Mouse (Mus musculus): ENCODE data around the gene Gm10061. TPM values are rescaled to one million over a fixed set of nuclear protein-coding genes. Genes with fewer than 3 reads are reported as not detected.
"Not testable (repeated sequence)": the region's sequence is repeated elsewhere in the genome, so short reads cannot be mapped to it uniquely, and the experiment has no call there.

Gm10061 gene
- polyA plus RNA-seq (2016; fragmentation: Nextera tagmentation; extraction: Ambion mirVana) = not detected in 2 replicates

DNA sequence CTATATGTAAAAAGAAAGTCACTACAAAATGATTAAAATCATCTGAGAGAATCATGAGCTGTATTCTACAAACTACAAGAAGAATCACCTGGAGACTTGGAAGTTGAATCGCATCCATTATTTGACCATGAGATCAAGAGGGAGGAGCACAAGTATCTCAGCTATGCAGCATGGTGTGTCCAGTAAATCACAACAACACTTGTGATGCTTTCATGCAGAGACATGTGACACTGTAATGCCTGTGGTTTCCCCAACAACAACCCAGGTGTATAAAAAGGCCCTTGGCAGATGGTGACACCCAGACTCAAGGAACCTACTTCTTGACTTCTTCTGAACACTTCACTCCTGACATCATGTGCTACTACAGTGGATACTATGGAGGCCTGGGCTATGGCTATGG, at the start of gene Gm10061:
Gene Gm10061, plus strand, starts transcription at position 301 of the 400 bp plus-strand sequence.
- Histone ChIP-seq H3K4me3 (no peak within 1 kb of the TSS), H3K9me3 (no peaks in the 10 kb centered on the region), H3K36me3 (replicated peaks) (no peaks in the 10 kb centered on the region), H3K27ac (replicated peaks) (no peak within 1 kb of the TSS), H3K4me1 (no peaks in the 10 kb centered on the region), H3K27me3 (replicated peaks; ENCODE audit: low read depth, poor library complexity, severe bottlenecking) (no peaks in the 10 kb centered on the region)
- DNase-seq (ENCODE audit: low spot score) = no peak
- 98% methylated on average over 1 of the region's 1 CpGs for WGBS

DNA sequence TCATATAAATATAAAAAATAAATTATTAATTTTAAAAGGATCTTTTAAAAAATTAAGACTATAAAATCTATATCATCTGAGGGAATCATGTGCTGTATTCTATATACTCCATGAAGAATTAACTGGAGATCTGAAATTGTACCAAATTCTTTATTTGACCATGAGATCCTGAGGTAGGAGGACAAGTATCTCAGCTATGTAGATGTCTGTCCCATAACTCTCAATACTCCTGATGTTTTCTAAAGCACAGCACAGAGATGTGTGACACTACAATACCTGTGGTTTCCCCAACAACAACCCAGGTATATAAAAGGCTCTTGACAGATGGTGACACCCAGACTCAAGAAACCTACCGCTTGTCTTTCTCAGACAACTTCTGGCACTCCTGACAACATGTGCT, 10.3 kb upstream of the Gm10061 start, which contains the start of gene Gm6358:
Gene Gm6358, plus strand, starts transcription at position 301 of the 400 bp plus-strand sequence.
- H3K27me3 ChIP-seq (replicated peaks; ENCODE audit: low read depth, poor library complexity, severe bottlenecking) = no peaks in the 10 kb centered on the region
- H3K9me3 ChIP-seq = no peaks in the 10 kb centered on the region
- DNase-seq (ENCODE audit: low spot score) = no peak
- H3K36me3 ChIP-seq (replicated peaks) = no peaks in the 10 kb centered on the region
- H3K4me1 ChIP-seq = no peaks in the 10 kb centered on the region
- 98% methylated on average over 1 of the region's 1 CpGs for WGBS
- H3K4me3 ChIP-seq = no peak within 1 kb of the TSS
- no peak within 1 kb of the TSS for H3K27ac ChIP-seq (replicated peaks)

DNA sequence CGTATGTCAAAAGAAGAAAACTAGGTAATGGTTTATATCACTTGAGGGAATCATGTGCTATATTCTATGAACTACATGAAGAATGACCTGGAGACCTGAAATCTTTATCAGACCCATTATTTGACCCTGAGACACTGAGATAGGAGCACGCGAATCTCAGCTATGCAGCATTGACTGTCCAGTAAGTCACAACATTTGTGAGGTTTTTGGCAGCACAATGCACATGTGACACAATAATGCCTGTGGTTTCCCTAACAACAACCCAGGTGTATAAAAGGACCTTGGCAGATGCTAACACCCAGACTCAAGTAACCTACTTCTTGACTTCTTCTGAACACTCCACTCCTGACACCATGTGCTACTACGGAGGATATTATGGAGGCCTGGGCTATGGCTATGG, 6.8 kb downstream of the Gm10061 start, which contains the start of gene Gm9789:
Gene Gm9789, plus strand, starts transcription at position 301 of the 400 bp plus-strand sequence.
- Histone ChIP-seq H3K27me3 (replicated peaks; ENCODE audit: low read depth, poor library complexity, severe bottlenecking) (no peaks in the 10 kb centered on the region), H3K4me3 (no peak within 1 kb of the TSS), H3K27ac (replicated peaks) (no peak within 1 kb of the TSS), H3K9me3 (no peaks in the 10 kb centered on the region), H3K4me1 (no peaks in the 10 kb centered on the region), H3K36me3 (replicated peaks) (no peaks in the 10 kb centered on the region)
- 85% methylated on average over 4 of the region's 4 CpGs for WGBS
- no peak for DNase-seq (ENCODE audit: low spot score)

DNA sequence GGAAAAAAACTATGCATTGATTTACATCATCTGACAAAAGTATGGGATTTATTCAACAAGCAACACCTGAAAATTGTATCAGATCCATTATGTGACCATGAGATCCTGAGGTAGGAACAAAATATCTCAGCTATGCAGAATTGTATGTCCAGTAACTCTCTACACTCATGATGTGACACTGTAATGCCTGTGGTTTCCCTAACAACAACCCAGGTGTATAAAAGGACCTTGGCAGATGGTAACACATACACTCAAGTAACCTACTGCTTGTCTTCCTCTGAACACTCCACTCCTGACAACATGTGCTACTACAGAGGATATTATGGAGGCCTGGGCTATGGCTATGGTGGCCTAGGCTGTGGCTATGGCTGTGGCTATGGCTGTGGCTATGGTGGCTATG, 18.3 kb downstream of the Gm10061 start, which contains the start of gene Gm7735:
Gene Gm7735, plus strand, starts transcription at position 301 of the 400 bp plus-strand sequence.
- not testable (repeated sequence) for DNase-seq (ENCODE audit: low spot score); H3K9me3 ChIP-seq; H3K4me1 ChIP-seq; H3K27me3 ChIP-seq (replicated peaks; ENCODE audit: low read depth, poor library complexity, severe bottlenecking); H3K4me3 ChIP-seq; H3K27ac ChIP-seq (replicated peaks); H3K36me3 ChIP-seq (replicated peaks)

DNA sequence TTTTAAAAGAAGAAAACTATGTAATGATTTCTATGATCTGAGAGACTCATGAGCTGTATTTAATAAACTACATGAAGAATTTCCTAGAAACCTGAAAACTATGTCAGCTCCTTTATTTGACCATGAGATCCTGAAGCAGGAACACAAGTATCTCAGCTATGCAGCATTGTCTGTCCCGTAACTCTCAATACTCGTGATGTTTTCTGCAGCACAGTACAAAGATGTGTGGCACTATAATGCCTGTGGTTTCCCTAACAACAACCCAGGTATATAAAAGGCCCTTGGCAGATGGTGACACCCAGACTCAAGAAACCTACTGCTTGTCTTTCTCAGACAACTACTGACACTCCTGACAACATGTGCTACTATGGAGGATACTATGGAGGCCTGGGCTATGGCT, 23.5 kb downstream of the Gm10061 start, which contains the start of gene 1110057P08Rik:
Gene 1110057P08Rik, plus strand, starts transcription at position 301 of the 400 bp plus-strand sequence.
- Histone ChIP-seq H3K27me3 (replicated peaks; ENCODE audit: low read depth, poor library complexity, severe bottlenecking) (no peaks in the 10 kb centered on the region), H3K4me3 (no peak within 1 kb of the TSS), H3K9me3 (no peaks in the 10 kb centered on the region), H3K4me1 (no peaks in the 10 kb centered on the region), H3K27ac (replicated peaks) (no peak within 1 kb of the TSS), H3K36me3 (replicated peaks) (no peaks in the 10 kb centered on the region)
- WGBS = 85% methylated on average over 2 of the region's 2 CpGs
- no peak for DNase-seq (ENCODE audit: low spot score)

DNA sequence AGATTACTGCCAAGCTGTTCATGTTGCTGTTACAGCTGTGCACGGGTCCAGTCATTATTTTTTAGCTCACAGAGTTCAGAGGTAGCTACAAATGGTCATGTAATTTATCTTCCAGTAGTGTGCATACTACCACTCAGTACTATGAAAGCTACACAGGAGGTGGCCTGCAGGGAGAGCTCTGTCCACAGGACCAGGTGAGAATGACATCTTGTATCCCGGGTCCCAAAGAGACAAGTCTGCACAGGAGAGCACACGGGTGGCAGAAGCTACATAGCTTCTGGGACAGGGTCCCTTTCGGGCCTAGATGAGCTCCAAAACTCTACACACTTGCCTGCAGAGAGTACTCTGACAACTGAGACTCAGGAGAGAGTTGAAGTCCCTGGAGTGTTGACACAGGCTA, 37.7 kb downstream of the Gm10061 start:
- H3K4me1 ChIP-seq = no peaks in the 10 kb centered on the region
- no peaks in the 10 kb centered on the region for H3K27me3 ChIP-seq (replicated peaks; ENCODE audit: low read depth, poor library complexity, severe bottlenecking)
- no peaks in the 10 kb centered on the region for H3K36me3 ChIP-seq (replicated peaks)
- no peak for DNase-seq (ENCODE audit: low spot score)
- H3K27ac ChIP-seq (replicated peaks) = no peak overlapping the region
- 87% methylated on average over 4 of the region's 4 CpGs for WGBS
- no peak overlapping the region for H3K4me3 ChIP-seq
- no peaks in the 10 kb centered on the region for H3K9me3 ChIP-seq

Other genes starting within 250 kb of the Gm10061 start
- not detected in 2 replicates for gene Krtap19-9b, start 218.8 kb upstream of the Gm10061 start, polyA plus RNA-seq (2016; fragmentation: Nextera tagmentation; extraction: Ambion mirVana)
- gene Krtap16-3, start 188.2 kb upstream of the Gm10061 start, polyA plus RNA-seq (2016; fragmentation: Nextera tagmentation; extraction: Ambion mirVana) = not detected in 2 replicates
- not detected in 2 replicates for gene Krtap22-2, start 140.3 kb upstream of the Gm10061 start, polyA plus RNA-seq (2016; fragmentation: Nextera tagmentation; extraction: Ambion mirVana)
- gene Gm10229, start 135.8 kb upstream of the Gm10061 start, polyA plus RNA-seq (2016; fragmentation: Nextera tagmentation; extraction: Ambion mirVana) = not detected in 2 replicates
- not detected in 2 replicates for gene Krtap6-1, start 119.4 kb upstream of the Gm10061 start, polyA plus RNA-seq (2016; fragmentation: Nextera tagmentation; extraction: Ambion mirVana)
- gene Gm10228, start 109.6 kb upstream of the Gm10061 start, polyA plus RNA-seq (2016; fragmentation: Nextera tagmentation; extraction: Ambion mirVana) = not detected in 2 replicates
- not detected in 2 replicates for gene Krtap6-5, start 103.2 kb upstream of the Gm10061 start, polyA plus RNA-seq (2016; fragmentation: Nextera tagmentation; extraction: Ambion mirVana)
- not detected in 2 replicates for gene 1110025L11Rik, start 87.1 kb upstream of the Gm10061 start, polyA plus RNA-seq (2016; fragmentation: Nextera tagmentation; extraction: Ambion mirVana)
- gene Krtap6-3, start 67.1 kb upstream of the Gm10061 start, polyA plus RNA-seq (2016; fragmentation: Nextera tagmentation; extraction: Ambion mirVana) = not detected in 2 replicates
- gene Gm6358, start 10.2 kb upstream of the Gm10061 start, polyA plus RNA-seq (2016; fragmentation: Nextera tagmentation; extraction: Ambion mirVana) = not detected in 2 replicates
- gene Gm9789, start 6.9 kb downstream of the Gm10061 start, polyA plus RNA-seq (2016; fragmentation: Nextera tagmentation; extraction: Ambion mirVana) = not detected in 2 replicates
- not detected in 2 replicates for gene Gm7735, start 18.4 kb downstream of the Gm10061 start, polyA plus RNA-seq (2016; fragmentation: Nextera tagmentation; extraction: Ambion mirVana)
- not detected in 2 replicates for gene 1110057P08Rik, start 23.6 kb downstream of the Gm10061 start, polyA plus RNA-seq (2016; fragmentation: Nextera tagmentation; extraction: Ambion mirVana)
- gene Krtap20-2, start 54.8 kb downstream of the Gm10061 start, polyA plus RNA-seq (2016; fragmentation: Nextera tagmentation; extraction: Ambion mirVana) = not detected in 2 replicates

All from embryonic facial prominence, embryonic 10.5 days (tissue).